Mouse (Mus musculus): ENCODE measurements around the gene Gpr162.
A peak's percentile ranks its signal among the peaks of the same experiment; 100 is the strongest.
"Not testable (repeated sequence)": the region's sequence is repeated elsewhere in the genome, so short reads cannot be mapped to it uniquely, and the experiment has no call there.

Gpr162 gene

DNA sequence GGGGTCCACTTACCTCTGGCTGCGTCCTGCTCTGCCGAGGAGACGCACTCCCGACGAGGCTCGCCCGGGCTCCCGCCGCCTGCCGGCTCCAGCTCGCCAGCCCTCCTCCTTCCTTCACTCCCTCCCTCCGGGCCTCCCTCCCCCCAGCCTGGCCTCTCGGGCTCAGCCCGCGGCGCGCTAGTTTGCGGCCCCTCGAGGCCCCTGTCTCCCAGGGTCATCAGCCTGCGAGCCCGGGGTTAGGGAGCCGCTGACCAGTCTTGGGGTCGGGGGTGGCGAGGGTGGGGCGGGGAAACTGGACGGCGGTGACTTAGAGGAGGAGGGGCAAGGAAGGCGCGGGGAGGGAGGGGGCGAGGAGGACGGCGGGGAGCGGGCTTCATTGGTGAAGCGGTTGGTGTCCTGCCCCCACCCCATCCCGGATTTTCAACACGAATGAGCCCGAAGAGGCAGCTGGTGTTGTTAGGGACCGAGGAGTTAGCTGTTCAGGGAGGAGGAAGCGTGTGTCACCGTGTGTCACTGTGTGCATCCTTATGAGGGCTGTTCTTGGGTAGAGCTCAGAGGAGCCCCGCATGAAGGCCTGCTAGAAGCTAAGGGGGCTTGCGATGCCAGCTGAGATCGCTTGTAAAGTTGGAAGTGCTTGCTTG, at the start of gene Gpr162:
Gene Gpr162 (minus strand): TSS at position 326 of the 641 bp plus-strand sequence.
- DNase-seq (ENCODE audit: low spot score): peak; percentile 43

- DNase-seq (ENCODE audit: low spot score): no peak
Measured at GRCm38 (mm10) chr6:124913214-124913613, 49.4 kb upstream of the Gpr162 start.

DNA sequence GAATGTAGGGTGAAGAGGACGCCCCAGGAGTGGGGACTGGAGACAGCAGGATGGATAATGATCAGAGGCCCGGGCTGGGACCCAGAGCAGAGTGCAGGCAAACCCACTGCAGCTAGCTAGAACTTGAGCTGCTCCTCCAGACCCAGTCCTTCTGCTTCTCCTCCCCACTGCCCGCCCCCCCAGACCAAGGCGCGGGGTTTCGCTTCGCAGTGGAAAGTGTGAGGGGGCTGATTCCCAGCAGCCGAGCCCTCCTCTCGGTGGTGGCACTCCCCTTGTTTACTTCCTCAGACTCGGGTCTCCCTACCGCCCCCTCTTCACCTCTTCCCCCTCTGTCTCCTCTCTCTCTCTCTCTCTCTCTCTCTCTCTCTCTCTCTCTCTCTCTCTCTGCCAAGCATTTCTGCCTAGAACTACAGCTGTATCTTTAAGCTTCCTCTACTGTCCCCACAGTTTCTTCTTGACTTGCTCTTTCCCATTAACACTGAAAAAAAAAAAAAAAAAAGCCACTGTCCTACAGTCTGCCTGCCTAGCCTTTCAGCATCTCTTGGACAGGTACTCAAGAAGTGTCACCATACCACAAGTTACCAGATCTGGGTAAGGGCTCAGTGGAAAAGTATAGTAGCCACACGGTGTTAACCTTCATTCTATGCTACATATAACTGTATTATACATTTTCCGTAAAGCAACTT, 47.9 kb upstream of the Gpr162 start, which contains the start of gene Lag3:
Gene Lag3 (minus strand): TSS at position 173 of the 686 bp plus-strand sequence.
- DNase-seq (ENCODE audit: low spot score): no peak

GRCm38 (mm10) chr6:124910032-124910431, 46.2 kb upstream of the Gpr162 start:
- DNase-seq (ENCODE audit: low spot score): no peak

DNA sequence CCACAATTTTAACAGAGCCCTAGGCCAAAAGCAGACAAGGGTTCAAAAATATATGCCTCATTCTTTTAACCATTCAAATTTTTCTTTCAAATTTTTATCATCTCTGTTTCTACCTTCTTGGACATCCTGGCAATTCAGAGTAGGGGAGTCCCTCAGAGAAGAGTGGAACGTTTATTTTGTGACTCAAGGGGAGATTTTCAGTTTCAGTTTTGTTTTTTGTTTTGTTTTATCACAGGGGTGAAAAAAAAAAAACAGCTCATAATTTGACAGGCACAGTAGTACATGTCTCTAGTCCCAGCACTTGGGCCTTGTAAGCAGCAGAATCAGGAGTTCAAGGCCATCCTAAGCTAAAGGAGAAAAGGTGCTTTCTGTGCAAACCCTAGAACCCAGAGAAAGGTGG, 44.0 kb upstream of the Gpr162 start:
- no peak for DNase-seq (ENCODE audit: low spot score)

DNA sequence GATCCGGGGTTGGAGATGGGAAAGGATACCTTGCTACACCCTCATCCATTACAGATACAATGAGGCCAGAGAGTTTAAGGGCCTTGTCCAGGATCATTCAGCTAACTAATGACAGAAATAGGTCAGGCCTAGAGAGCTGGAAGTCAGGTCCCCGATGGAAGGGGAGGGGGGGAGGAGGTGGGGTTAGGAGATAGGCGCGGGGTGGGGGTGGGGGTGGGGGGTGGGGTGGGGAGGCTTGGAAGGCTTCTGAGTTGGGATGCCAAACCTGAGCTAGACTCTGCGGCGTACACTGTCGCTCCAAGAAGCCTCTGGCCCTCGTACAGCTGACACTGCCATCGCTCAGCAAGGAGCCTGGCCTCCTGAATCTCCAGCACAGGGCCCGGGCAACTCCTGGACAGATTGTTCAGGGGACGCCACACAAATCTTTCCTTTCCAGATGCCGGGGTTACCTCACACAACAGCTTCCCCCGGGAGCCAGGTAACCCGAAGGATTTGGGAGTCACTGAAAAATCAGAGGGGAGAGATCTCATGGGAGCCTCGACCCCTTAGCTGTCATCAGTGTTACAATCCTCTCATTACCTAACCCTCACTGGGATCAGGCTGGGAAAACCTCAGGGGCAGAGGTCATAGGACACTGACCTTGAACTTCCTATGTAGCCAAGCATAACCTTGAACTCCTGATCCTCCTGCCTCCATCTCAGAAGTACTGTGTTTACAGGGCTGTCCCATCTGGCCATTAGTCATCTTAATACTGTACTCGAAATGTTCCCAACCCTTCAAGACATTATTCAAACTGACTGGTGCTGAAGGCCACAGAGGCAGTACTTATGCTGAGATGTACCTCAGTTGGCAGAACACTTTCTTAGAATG, 41.4 kb upstream of the Gpr162 start:
- no peak for DNase-seq (ENCODE audit: low spot score)

- DNase-seq (ENCODE audit: low spot score): peak; percentile 66
Measured at GRCm38 (mm10) chr6:124904161-124904981, 40.6 kb upstream of the Gpr162 start.

DNA sequence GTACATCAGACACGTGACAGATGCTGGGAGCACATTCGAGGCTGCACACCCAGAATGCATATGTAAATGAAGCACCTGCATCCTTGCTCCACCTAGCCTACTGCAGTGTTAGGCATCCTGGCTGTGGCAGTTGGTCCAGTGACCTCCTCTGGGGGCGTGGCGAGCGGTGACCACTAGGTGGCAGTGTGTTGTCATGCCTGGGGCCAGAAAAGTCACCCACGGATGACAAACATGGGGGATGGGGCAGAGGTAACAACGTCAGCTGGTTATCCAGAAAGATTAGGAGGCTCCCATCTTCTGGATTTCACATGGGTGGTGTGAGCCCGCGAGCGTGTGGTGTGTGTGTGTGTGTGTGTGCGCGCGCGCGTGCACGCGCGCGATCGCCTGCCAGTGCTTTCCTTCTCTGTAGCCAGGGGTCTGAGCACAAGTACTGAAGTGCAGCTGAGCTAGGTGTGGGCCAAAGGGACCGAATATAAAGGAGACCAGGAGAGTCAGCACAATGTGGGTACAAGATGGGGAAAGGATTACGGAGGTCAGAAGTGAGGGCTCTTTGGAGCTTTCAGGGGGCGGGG, 39.9 kb upstream of the Gpr162 start:
- peak; percentile 85 for DNase-seq (ENCODE audit: low spot score)

DNA sequence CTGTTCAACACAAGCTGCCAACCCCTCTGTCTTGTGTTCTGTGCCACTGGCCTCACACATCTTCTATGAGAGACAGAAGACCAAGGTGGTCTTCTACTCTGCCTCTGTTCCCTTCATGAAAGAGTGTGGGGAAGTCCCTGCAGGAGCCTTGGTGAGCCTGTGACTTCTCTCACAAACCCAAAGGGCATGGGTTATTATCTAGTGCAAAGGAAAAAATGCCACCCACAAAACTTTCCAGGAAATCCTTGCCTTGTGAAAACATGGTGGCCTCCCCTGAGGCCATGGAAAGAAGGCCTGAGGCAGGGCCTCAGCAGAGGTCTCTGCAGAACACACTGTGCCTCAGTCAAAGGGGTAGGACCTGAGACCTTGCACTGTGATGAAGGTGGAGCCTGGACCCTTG, 38.1 kb upstream of the Gpr162 start:
- DNase-seq (ENCODE audit: low spot score): no peak

- DNase-seq (ENCODE audit: low spot score): no peak
Measured at GRCm38 (mm10) chr6:124900801-124901480, 37.2 kb upstream of the Gpr162 start.

- DNase-seq (ENCODE audit: low spot score): no peak
Measured at GRCm38 (mm10) chr6:124900056-124900800, 36.4 kb upstream of the Gpr162 start.

DNA sequence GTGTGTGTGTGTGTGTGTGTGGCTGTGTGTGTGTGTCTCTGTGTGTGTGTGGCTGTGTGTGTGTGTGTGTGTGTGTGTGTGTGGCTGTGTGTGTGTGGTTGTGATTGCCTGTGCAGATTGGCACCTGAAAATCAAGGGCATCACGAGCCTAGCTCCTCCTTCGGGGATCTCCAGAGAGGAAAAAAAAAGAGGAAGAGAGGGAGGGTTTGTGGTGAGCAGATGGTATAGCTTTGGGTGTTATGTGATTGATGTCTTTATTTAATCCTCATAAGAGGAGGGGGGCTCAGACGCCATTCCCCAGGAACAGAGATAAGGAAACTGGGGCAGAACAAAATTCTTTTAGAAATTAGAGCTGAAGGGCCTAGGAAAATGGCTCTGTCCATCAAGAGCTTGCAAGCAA, 34.6 kb upstream of the Gpr162 start:
- no peak for DNase-seq (ENCODE audit: low spot score)

GRCm38 (mm10) chr6:124894113-124894512, 30.3 kb upstream of the Gpr162 start:
- not testable (repeated sequence) for DNase-seq (ENCODE audit: low spot score)

- no peak for DNase-seq (ENCODE audit: low spot score)
Measured at GRCm38 (mm10) chr6:124890997-124891396, 27.2 kb upstream of the Gpr162 start.

GRCm38 (mm10) chr6:124888555-124889125, 24.9 kb upstream of the Gpr162 start:
- DNase-seq (ENCODE audit: low spot score): no peak

DNA sequence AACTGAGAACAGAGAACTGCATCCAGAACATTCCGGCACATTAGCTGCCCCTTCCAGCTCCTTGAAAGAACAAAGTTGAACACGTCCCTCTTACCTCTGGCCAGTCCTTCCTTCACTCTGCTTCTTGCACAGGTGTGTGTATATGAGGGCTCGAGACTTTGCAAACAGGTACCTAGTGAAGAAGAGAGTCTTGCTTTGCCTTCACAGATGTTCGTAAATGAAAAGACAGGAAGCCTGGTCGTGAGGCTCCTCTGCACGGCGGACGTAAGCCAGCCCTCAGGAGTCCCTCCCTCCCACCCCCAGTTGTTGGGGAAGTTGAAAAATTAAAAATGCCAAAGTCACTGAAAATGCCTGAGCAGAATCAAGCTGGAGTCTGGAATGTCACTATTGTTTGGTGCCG, 24.2 kb upstream of the Gpr162 start, which contains the start of gene Cd4:
Gene Cd4 (minus strand): TSS at position 236 of the 400 bp plus-strand sequence.
- DNase-seq (ENCODE audit: low spot score): no peak

- no peak for DNase-seq (ENCODE audit: low spot score)
Measured at GRCm38 (mm10) chr6:124885956-124886381, 22.2 kb upstream of the Gpr162 start.

DNA sequence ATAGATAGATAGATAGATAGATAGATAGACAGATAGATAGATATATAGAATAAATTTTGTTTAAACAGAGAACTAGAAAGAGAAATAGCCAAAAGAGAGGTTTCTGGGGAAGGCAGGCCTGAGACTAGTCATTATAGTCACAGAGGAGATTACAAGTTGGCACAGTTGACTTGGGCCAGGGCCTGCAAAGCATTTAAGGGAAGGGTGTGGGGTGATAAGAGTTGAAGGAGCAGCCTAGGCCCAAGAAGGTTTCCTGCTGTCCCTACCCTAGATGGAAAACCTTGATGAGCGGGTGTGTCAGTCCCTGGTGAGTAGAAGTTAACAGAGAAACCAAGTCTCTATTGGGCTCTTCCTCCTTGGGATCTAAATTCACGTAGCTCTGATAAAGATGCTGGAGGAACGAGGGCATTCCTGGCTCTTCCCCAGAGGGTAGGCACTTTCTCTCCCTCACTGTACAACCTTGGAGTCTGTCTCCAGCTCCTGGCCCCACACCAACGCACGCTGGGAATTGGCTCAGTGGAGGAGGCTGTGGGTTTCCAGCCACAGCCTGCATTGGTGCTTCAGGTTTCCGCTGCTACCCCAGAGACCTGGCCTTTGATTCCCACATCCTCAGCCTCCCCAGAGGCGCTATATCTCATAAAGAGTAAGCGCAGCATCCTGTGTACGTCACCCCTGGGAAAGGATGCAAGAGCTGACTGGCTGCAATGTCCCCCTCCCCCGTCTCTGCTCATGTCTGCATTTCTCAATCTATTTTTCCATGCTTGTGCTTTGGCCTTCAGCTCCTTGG, 21.1 kb upstream of the Gpr162 start:
- DNase-seq (ENCODE audit: low spot score): no peak

- no peak for DNase-seq (ENCODE audit: low spot score)
Measured at GRCm38 (mm10) chr6:124883351-124883750, 19.6 kb upstream of the Gpr162 start.

All from ovary, adult 18-20 months (tissue).